Mouse (Mus musculus) erythroblast, embryonic 14.5 days (primary cell): ENCODE results near the gene Gm10354.
"Not testable (repeated sequence)": the region's sequence is repeated elsewhere in the genome, so short reads cannot be mapped to it uniquely, and the experiment has no call there.

Experiments used
- GATA1 ChIP-seq: IDR thresholded peaks from 2 replicates; pipeline ENCODE4 v1.6.1; 2012; ENCODE audit warnings: low read length, inconsistent platforms, mixed read lengths
- TAL1 ChIP-seq: IDR thresholded peaks from 3 replicates; pipeline ENCODE4 v1.6.1; 2012; ENCODE audit warnings: low read length, inconsistent platforms, mixed read lengths

DNA sequence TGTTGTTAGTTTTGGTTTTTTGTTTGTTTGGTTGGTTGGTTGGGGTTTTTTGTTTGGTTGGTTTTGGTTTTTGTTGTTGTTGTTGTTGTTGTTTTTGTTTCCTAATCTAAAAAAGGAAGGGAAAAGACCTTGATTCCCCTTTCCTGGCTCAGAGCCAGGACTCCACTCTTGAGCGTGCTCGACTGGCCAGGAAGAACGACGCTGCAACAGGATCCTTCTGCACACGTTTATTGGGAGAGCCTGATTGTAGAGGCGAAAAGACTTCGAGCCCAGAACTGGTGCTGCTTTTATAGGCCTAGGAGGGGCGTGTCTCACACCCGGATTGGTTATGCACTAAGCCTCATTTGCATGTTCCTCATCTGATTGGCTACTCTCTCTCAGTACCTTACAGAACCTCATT is 19.3 kb upstream of the Gm10354 start:
- TF ChIP-seq GATA1, TAL1: not testable (repeated sequence)
